Mouse (Mus musculus) neural tube, postnatal 0 days (tissue): Measurements from ENCODE around the gene Slc9a1. TPM values are rescaled to one million over a fixed set of nuclear protein-coding genes. Genes with fewer than 3 reads are reported as not detected.

Source experiments
- microRNA-seq: library from miRNA; unstranded; fragments of <30 nt; microRNA quantifications from one replicate; pipeline ENCODE4, GENCODE M21; 2016
- polyA plus RNA-seq: library from polyadenylated mRNA; unstranded; fragments of >200 nt; fragmentation: Nextera tagmentation; extraction: Ambion mirVana; gene quantifications from 2 replicates; pipeline ENCODE4 v1.2.1, GENCODE M21; 2015

The Slc9a1 gene
- 7.9 and 10.2 TPM in 2 replicates for polyA plus RNA-seq

GRCm38 (mm10) chr4:133369553-133370297, at the start of gene Slc9a1:
Gene Slc9a1, plus strand, starts transcription at chr4:133369706.

GRCm38 (mm10) chr4:133353367-133354365, 15.8 kb upstream of the Slc9a1 start, which contains the start of gene Wdtc1:
Gene Wdtc1, minus strand, starts transcription at chr4:133353481.

Small RNA genes within 50 kb of the gene (microRNA-seq; reads per million reads assigned to microRNA genes)
- gene Mir5122, result not detected

Other genes with a start within 250 kb of the Slc9a1 start
- 27.2 and 32.5 TPM in 2 replicates for gene Wasf2, start 239.2 kb upstream of the Slc9a1 start, polyA plus RNA-seq
- gene Cd164l2, start 157.6 kb upstream of the Slc9a1 start, polyA plus RNA-seq, result 8.6 and 13.2 TPM in 2 replicates
- 3.8 and 5.7 TPM in 2 replicates for gene Gpr3, start 157.2 kb upstream of the Slc9a1 start, polyA plus RNA-seq
- gene Map3k6, start 128.9 kb upstream of the Slc9a1 start, polyA plus RNA-seq, result 4.3 and 4.9 TPM in 2 replicates
- gene Sytl1, start 106.6 kb upstream of the Slc9a1 start, polyA plus RNA-seq, result 0.15 TPM in 2 replicates
- gene Tmem222, start 91.9 kb upstream of the Slc9a1 start, polyA plus RNA-seq, result 118 and 121 TPM in 2 replicates
- gene Wdtc1, start 16.2 kb upstream of the Slc9a1 start, polyA plus RNA-seq, result 15.2 and 15.3 TPM in 2 replicates
- gene Tent5b, start 110.4 kb downstream of the Slc9a1 start, polyA plus RNA-seq, result 0.23 and 0.49 TPM in 2 replicates
- gene Trnp1, start 128.8 kb downstream of the Slc9a1 start, polyA plus RNA-seq, result 30.5 and 40.3 TPM in 2 replicates
- 0.18 TPM in 1 of 2 replicates, not detected in the other for gene Kdf1, start 149.3 kb downstream of the Slc9a1 start, polyA plus RNA-seq
- 251 and 254 TPM in 2 replicates for gene Nudc, start 176.3 kb downstream of the Slc9a1 start, polyA plus RNA-seq
- not detected in 2 replicates for gene Nr0b2, start 183.7 kb downstream of the Slc9a1 start, polyA plus RNA-seq
- 5.9 and 8.3 TPM in 2 replicates for gene Gpatch3, start 205.0 kb downstream of the Slc9a1 start, polyA plus RNA-seq
- gene Gpn2, start 214.7 kb downstream of the Slc9a1 start, polyA plus RNA-seq, result 14.5 and 14.7 TPM in 2 replicates
- gene Sfn, start 232.5 kb downstream of the Slc9a1 start, polyA plus RNA-seq, result 0.74 and 1.5 TPM in 2 replicates